22 mouse cellular contexts compared by ENCODE assay signal in the genomic region with DNA sequence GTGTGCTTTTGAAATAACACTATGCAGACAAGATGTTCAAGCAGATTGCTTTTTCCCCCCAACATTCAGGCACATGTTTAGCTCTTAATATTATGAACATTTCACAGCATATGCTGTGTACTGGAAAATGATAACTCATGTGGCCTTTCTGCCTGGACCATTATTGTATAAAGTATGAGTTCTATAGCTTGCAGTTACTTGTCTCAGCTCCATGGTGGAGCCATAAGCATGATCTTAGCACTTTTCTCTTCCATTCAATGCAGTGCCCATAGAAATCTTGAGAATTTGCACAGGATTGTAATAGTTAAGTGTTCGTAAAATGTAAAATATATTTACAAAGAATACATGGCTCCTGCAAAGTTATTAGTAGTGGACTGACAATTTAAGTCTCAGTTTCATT. TPM values are rescaled to one million over a fixed set of nuclear protein-coding genes. Genes with fewer than 3 reads are reported as not detected.
A peak's percentile ranks its signal among the peaks of the same experiment; 100 is the strongest.
DNase-seq lines count a peak whose midpoint lies in the region; ATAC-seq and TF ChIP-seq lines count a peak whose summit lies in the region.
"Had no signal": no experiment of that assay in that cellular context is flagged by ENCODE, and none has a peak within 500 bp of the region (broad histone marks: within the 10 kb centered on the region; RNA-seq: fewer than 3 reads in every experiment).

No protein-coding gene starts in this region.

- no peak overlapping the region for H3K9ac ChIP-seq in forebrain, embryonic 14.5 days (ENCODE audit: low read length)
- H3K9ac ChIP-seq in forebrain, embryonic 12.5 days, result no peak overlapping the region
- H3K9ac ChIP-seq in kidney, postnatal 0 days (ENCODE audit: low read depth, low read length), result no peak overlapping the region
- no peak overlapping the region for H3K9ac ChIP-seq in midbrain, embryonic 15.5 days
- no peak overlapping the region for H3K9ac ChIP-seq in midbrain, embryonic 11.5 days (ENCODE audit: low read length)
- H3K9ac ChIP-seq in forebrain, embryonic 16.5 days (replicated peaks; ENCODE audit: low read depth, low read length), result no peak overlapping the region
- H3K9ac ChIP-seq: heart, embryonic 13.5 days had no signal

- H3K4me2 ChIP-seq in forebrain, embryonic 14.5 days (ENCODE audit: low read length), result no peak overlapping the region
- no peak overlapping the region for H3K4me2 ChIP-seq in forebrain, embryonic 12.5 days
- no peak overlapping the region for H3K4me2 ChIP-seq in kidney, postnatal 0 days (ENCODE audit: low read length)
- no peak overlapping the region for H3K4me2 ChIP-seq in midbrain, embryonic 15.5 days
- H3K4me2 ChIP-seq in midbrain, embryonic 11.5 days, result no peak overlapping the region
- no peak overlapping the region for H3K4me2 ChIP-seq in forebrain, embryonic 16.5 days (ENCODE audit: low read length)
- H3K4me2 ChIP-seq: heart, embryonic 13.5 days; liver, embryonic 11.5 days had no signal

- no peaks in the 10 kb centered on the region for H3K27me3 ChIP-seq in forebrain, embryonic 14.5 days (replicated peaks; ENCODE audit: control insufficient read depth, insufficient read depth, low read length)
- H3K27me3 ChIP-seq in forebrain, embryonic 12.5 days, result no peaks in the 10 kb centered on the region
- no peaks in the 10 kb centered on the region for H3K27me3 ChIP-seq in kidney, postnatal 0 days (ENCODE audit: insufficient read depth, low read length)
- no peaks in the 10 kb centered on the region for H3K27me3 ChIP-seq in midbrain, embryonic 15.5 days (replicated peaks)
- no peaks in the 10 kb centered on the region for H3K27me3 ChIP-seq in midbrain, embryonic 11.5 days (ENCODE audit: control insufficient read depth, insufficient read depth, low read length)
- H3K27me3 ChIP-seq in forebrain, embryonic 16.5 days (replicated peaks; ENCODE audit: control insufficient read depth, insufficient read depth, low read length), result no peaks in the 10 kb centered on the region
- H3K27me3 ChIP-seq: CH12.LX; heart, embryonic 13.5 days had no signal

- TF ChIP-seq CTCF in kidney, postnatal 0 days (IDR thresholded peaks at IDR 0.05; ENCODE audit: low read depth), result peak; percentile 54

- H3K27ac ChIP-seq in forebrain, embryonic 14.5 days (ENCODE audit: low read depth, low read length), result no peak overlapping the region
- no peak overlapping the region for H3K27ac ChIP-seq in forebrain, embryonic 12.5 days
- no peak overlapping the region for H3K27ac ChIP-seq in kidney, postnatal 0 days
- H3K27ac ChIP-seq in midbrain, embryonic 15.5 days, result no peak overlapping the region
- no peak overlapping the region for H3K27ac ChIP-seq in midbrain, embryonic 11.5 days (ENCODE audit: low read depth, low read length)
- H3K27ac ChIP-seq in forebrain, embryonic 16.5 days (ENCODE audit: low read length), result no peak overlapping the region
- H3K27ac ChIP-seq: heart, embryonic 13.5 days; stomach, postnatal 0 days had no signal

- no peaks in the 10 kb centered on the region for H3K4me1 ChIP-seq in forebrain, embryonic 14.5 days (ENCODE audit: control insufficient read depth, insufficient read depth, low read length)
- no peaks in the 10 kb centered on the region for H3K4me1 ChIP-seq in forebrain, embryonic 12.5 days
- no peaks in the 10 kb centered on the region for H3K4me1 ChIP-seq in kidney, postnatal 0 days (replicated peaks; ENCODE audit: insufficient read depth, low read length)
- no peaks in the 10 kb centered on the region for H3K4me1 ChIP-seq in midbrain, embryonic 15.5 days
- H3K4me1 ChIP-seq in midbrain, embryonic 11.5 days (ENCODE audit: control insufficient read depth, insufficient read depth, low read length), result no peaks in the 10 kb centered on the region
- H3K4me1 ChIP-seq in forebrain, embryonic 16.5 days (replicated peaks; ENCODE audit: control insufficient read depth, insufficient read depth, low read length), result no peaks in the 10 kb centered on the region
- H3K4me1 ChIP-seq: heart, embryonic 13.5 days had no signal

- peak; percentile 47 for DNase-seq in forebrain, embryonic 14.5 days (ENCODE audit: low spot score)
- DNase-seq in kidney, postnatal 0 days (ENCODE audit: low spot score), result peak; percentile 43
- DNase-seq in kidney, postnatal 25 days, result no peak
- DNase-seq in midbrain, embryonic 11.5 days (ENCODE audit: low spot score, missing footprints), result no peak
- no peak for DNase-seq in urinary bladder, postnatal 14 days (ENCODE audit: low spot score)
- DNase-seq: adrenal gland, postnatal 14 days; cerebellum, adult 11-12 months; cerebellum, postnatal 25 days; gastrocnemius, postnatal 14 days; heart, adult 18-20 months; lung, adult 18-20 months; lung, postnatal 4 days had no signal

- WGBS in forebrain, embryonic 14.5 days, result 71% methylated on average over 1 of the region's 1 CpGs
- WGBS in forebrain, embryonic 12.5 days, result 74% methylated on average over 1 of the region's 1 CpGs
- 76% methylated on average over 1 of the region's 1 CpGs for WGBS in kidney, postnatal 0 days
- WGBS in midbrain, embryonic 15.5 days, result 62% methylated on average over 1 of the region's 1 CpGs
- 78% methylated on average over 1 of the region's 1 CpGs for WGBS in midbrain, embryonic 11.5 days
- WGBS in forebrain, embryonic 16.5 days, result 52% methylated on average over 1 of the region's 1 CpGs

- H3K9me3 ChIP-seq in forebrain, embryonic 14.5 days (replicated peaks; ENCODE audit: control insufficient read depth, low read length), result no peaks in the 10 kb centered on the region
- no peaks in the 10 kb centered on the region for H3K9me3 ChIP-seq in forebrain, embryonic 12.5 days
- no peaks in the 10 kb centered on the region for H3K9me3 ChIP-seq in kidney, postnatal 0 days (replicated peaks; ENCODE audit: low read length)
- H3K9me3 ChIP-seq in midbrain, embryonic 15.5 days, result no peaks in the 10 kb centered on the region
- no peaks in the 10 kb centered on the region for H3K9me3 ChIP-seq in midbrain, embryonic 11.5 days (ENCODE audit: control insufficient read depth, low read length)
- no peaks in the 10 kb centered on the region for H3K9me3 ChIP-seq in forebrain, embryonic 16.5 days (ENCODE audit: control insufficient read depth, low read length)
- H3K9me3 ChIP-seq: heart, embryonic 13.5 days had no signal

- no peak overlapping the region for H3K4me3 ChIP-seq in forebrain, embryonic 14.5 days (ENCODE audit: low read depth, low read length)
- H3K4me3 ChIP-seq in forebrain, embryonic 12.5 days (replicated peaks), result no peak overlapping the region
- H3K4me3 ChIP-seq in kidney, postnatal 0 days (replicated peaks; ENCODE audit: low read depth, low read length), result no peak overlapping the region
- H3K4me3 ChIP-seq in midbrain, embryonic 15.5 days, result no peak overlapping the region
- no peak overlapping the region for H3K4me3 ChIP-seq in midbrain, embryonic 11.5 days (ENCODE audit: low read depth, low read length)
- H3K4me3 ChIP-seq in forebrain, embryonic 16.5 days (replicated peaks; ENCODE audit: low read length), result no peak overlapping the region
- H3K4me3 ChIP-seq: heart, embryonic 13.5 days had no signal

- no peak for ATAC-seq in forebrain, embryonic 14.5 days
- no peak for ATAC-seq in forebrain, embryonic 12.5 days (ENCODE audit: low FRiP score)
- ATAC-seq in kidney, postnatal 0 days (replicated peaks; ENCODE audit: low FRiP score, low read depth), result no peak
- ATAC-seq in midbrain, embryonic 15.5 days (replicated peaks), result peak; percentile 74
- no peak for ATAC-seq in midbrain, embryonic 11.5 days (ENCODE audit: low FRiP score)
- 0 out of 2 replicates have a peak, but pooled peaks have one; percentile 47 for ATAC-seq in forebrain, embryonic 16.5 days

- H3K36me3 ChIP-seq in forebrain, embryonic 14.5 days (ENCODE audit: control insufficient read depth, insufficient read depth, low read length), result no peaks in the 10 kb centered on the region
- H3K36me3 ChIP-seq in forebrain, embryonic 12.5 days (replicated peaks), result no peaks in the 10 kb centered on the region
- no peaks in the 10 kb centered on the region for H3K36me3 ChIP-seq in kidney, postnatal 0 days (ENCODE audit: insufficient read depth, low read length)
- H3K36me3 ChIP-seq in midbrain, embryonic 15.5 days (replicated peaks), result no peaks in the 10 kb centered on the region
- H3K36me3 ChIP-seq in midbrain, embryonic 11.5 days (ENCODE audit: control insufficient read depth, insufficient read depth, low read length), result no peaks in the 10 kb centered on the region
- no peaks in the 10 kb centered on the region for H3K36me3 ChIP-seq in forebrain, embryonic 16.5 days (ENCODE audit: control insufficient read depth, insufficient read depth)
- H3K36me3 ChIP-seq: heart, embryonic 13.5 days had no signal

RNA-seq across cellular contexts. Expression of a gene that starts 18.6 kb away (rescaled TPM):
- 4.0 and 6.1 TPM in 2 replicates for polyA plus RNA-seq in forebrain, embryonic 14.5 days (2014; fragmentation: Nextera tagmentation; extraction: Ambion mirVana)
- 2.5 TPM in 2 replicates for polyA plus RNA-seq in forebrain, embryonic 12.5 days (2016; fragmentation: Nextera tagmentation; extraction: Ambion mirVana)
- polyA plus RNA-seq in kidney, postnatal 0 days (2015; fragmentation: Nextera tagmentation; extraction: Ambion mirVana), result 0.87 and 0.91 TPM in 2 replicates
- polyA plus RNA-seq in midbrain, embryonic 15.5 days (2015; fragmentation: Nextera tagmentation; extraction: Ambion mirVana), result 13.1 and 17.1 TPM in 2 replicates
- 0.33 and 0.75 TPM in 2 replicates for polyA plus RNA-seq in midbrain, embryonic 11.5 days (2014; fragmentation: Nextera tagmentation; extraction: Ambion mirVana)
- 7.4 and 15.9 TPM in 2 replicates for polyA plus RNA-seq in forebrain, embryonic 16.5 days (2015; fragmentation: Nextera tagmentation; extraction: Ambion mirVana)
- polyA plus RNA-seq: thymus, postnatal 0 days had no signal

RNA-seq across cellular contexts. Expression of a gene that starts 19.5 kb away (rescaled TPM):
- polyA plus RNA-seq in forebrain, embryonic 14.5 days (2014; fragmentation: Nextera tagmentation; extraction: Ambion mirVana), result 5.9 and 6.0 TPM in 2 replicates
- 2.9 and 3.2 TPM in 2 replicates for polyA plus RNA-seq in forebrain, embryonic 12.5 days (2016; fragmentation: Nextera tagmentation; extraction: Ambion mirVana)
- polyA plus RNA-seq in kidney, postnatal 0 days (2015; fragmentation: Nextera tagmentation; extraction: Ambion mirVana), result 1.5 and 1.6 TPM in 2 replicates
- polyA plus RNA-seq in midbrain, embryonic 15.5 days (2015; fragmentation: Nextera tagmentation; extraction: Ambion mirVana), result 14.9 and 20.8 TPM in 2 replicates
- polyA plus RNA-seq in midbrain, embryonic 11.5 days (2014; fragmentation: Nextera tagmentation; extraction: Ambion mirVana), result 0.97 and 1.7 TPM in 2 replicates
- polyA plus RNA-seq in forebrain, embryonic 16.5 days (2015; fragmentation: Nextera tagmentation; extraction: Ambion mirVana), result 6.7 and 10.7 TPM in 2 replicates
- polyA plus RNA-seq: large intestine, adult 2 months; liver, embryonic 11.5 days; thymus, postnatal 0 days; urinary bladder, adult 2 months had no signal

Comparison
In these comparisons a context has a peak if more than half of its experiments do, and no peak if none do; other contexts are left out.
1. ATAC-seq: peak in midbrain, embryonic 15.5 days (single experiment) and forebrain, embryonic 16.5 days (single experiment); none in forebrain, embryonic 14.5 days (single experiment), forebrain, embryonic 12.5 days (single experiment), kidney, postnatal 0 days (single experiment) and midbrain, embryonic 11.5 days (single experiment).
2. DNase-seq: peak in forebrain, embryonic 14.5 days (single experiment) and kidney, postnatal 0 days (single experiment); none in kidney, postnatal 25 days (0 of 2), midbrain, embryonic 11.5 days (single experiment) and urinary bladder, postnatal 14 days (single experiment).